Mouse (Mus musculus): ENCODE results near the gene Dydc2. TPM values are rescaled to one million over a fixed set of nuclear protein-coding genes. Genes with fewer than 3 reads are reported as not detected.
"Not testable (repeated sequence)": the region's sequence is repeated elsewhere in the genome, so short reads cannot be mapped to it uniquely, and the experiment has no call there.

The Dydc2 gene
- total RNA-seq (2021): not detected

- DNase-seq: no peak
- intact Hi-C loops (cut with DNase I): no loop called here
These were observed at the start of gene Dydc2 for GRCm38 (mm10) chr14:41069108-41069507. Dydc2 (minus strand) TSS chr14:41069208.

- no peak for DNase-seq
These were observed 47.3 kb upstream of the Dydc2 start for GRCm38 (mm10) chr14:41116271-41116670.

GRCm38 (mm10) chr14:41112944-41113343 is 43.9 kb upstream of the Dydc2 start:
- intact Hi-C loops (cut with DNase I): no loop called here
- no peak for DNase-seq

More at GRCm38 (mm10) chr14:41116271-41116670, 47.3 kb upstream of the Dydc2 start:
- intact Hi-C loops (cut with DNase I): no loop called here

DNA sequence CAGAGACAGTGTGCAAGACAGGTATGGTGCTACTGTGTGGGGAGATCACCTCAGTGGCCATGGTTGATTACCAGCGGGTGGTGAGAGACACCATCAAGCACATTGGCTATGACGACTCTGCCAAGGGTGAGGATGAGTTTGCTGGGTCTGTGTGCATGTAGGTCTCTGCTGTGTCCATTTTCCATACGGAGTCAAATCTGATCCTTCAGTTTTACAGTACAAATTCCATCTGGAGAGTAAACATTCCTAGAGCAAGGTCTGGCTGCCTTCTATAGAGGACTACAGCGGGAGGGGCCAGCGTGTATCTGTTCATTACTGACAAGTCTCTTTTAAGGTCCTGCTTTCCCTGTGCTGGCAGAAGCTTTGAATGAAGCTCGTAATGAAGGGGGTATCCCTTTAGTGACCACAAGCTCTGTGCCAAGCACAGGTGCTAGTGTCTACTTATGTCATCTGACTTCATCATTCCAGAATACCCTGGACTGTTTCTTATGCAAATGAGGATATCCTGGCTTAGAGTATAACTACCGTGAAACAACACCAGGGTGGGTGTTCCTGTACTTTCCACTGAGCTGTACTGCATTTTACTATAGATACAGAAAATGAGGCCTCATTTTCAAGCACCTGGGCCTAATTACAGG is 42.1 kb upstream of the Dydc2 start:
- no peak for DNase-seq
- intact Hi-C loops (cut with DNase I): no loop called here

GRCm38 (mm10) chr14:41104853-41105444 is 35.9 kb upstream of the Dydc2 start, which contains the start of gene Mat1a:
Mat1a (plus strand) TSS chr14:41105035.
- DNase-seq: no peak
- intact Hi-C loops (cut with DNase I): no loop called here

DNA sequence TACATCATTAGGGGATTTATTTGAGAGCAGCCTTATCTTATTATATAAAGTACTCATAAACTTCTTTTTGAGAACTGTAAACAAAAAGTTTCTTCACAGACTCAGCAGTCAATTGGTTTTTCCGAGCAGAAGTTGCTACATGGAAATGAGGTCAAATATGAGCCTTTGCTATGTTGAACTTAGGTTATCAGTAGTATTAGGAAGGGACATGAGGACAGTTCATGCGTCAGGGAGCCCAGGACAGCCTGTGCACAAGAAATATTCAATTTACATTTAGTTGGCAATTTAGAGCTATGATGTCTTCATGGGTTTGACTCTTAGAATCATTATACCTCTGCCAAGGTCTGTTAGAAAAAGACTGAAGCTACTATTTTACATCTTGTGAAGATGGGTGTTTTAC is 33.3 kb upstream of the Dydc2 start:
- DNase-seq: no peak
- intact Hi-C loops (cut with DNase I): no loop called here

DNA sequence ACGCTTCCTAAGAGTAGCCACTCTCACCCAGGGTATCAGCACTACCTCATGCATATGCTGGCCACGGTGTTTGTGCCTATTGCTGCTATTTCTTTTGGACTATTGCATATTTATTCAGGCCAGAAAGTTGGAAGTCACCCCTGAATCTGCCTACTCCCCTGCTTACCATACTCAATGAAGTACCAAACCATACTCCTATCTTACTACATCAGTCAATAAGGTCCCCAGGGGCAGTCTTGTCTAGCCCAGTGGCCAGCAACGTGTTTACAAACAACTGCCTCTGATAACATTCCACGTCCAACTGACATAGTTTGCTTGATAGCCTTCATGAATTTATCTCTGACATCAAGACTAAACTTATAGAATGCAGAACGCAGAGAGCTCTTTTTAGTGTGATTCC is 32.2 kb upstream of the Dydc2 start:
- DNase-seq: no peak
- intact Hi-C loops (cut with DNase I): no loop called here

DNA sequence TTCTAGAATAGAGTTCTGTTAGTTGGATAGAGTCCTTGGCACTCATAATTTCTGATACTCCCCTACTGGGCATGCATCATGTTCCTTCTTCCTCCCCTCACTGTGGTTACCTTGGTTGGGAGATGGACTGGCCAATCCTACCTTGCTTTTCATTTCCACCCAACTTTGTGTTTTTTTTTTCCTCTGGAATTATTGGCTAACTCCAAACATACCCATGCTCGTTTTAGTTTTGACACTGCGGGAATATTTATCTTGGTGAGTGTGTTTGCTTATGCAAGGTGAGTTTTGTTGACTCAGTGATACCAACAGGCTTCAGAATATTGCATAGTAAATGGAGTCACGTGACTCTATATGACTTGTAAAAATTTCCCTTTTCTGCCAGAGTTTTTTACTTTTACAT is 31.7 kb upstream of the Dydc2 start:
- intact Hi-C loops (cut with DNase I): no loop called here
- no peak for DNase-seq

GRCm38 (mm10) chr14:41098726-41099125 is 29.7 kb upstream of the Dydc2 start:
- intact Hi-C loops (cut with DNase I): no loop called here
- no peak for DNase-seq

- DNase-seq: no peak
- intact Hi-C loops (cut with DNase I): no loop called here
These were observed 27.4 kb upstream of the Dydc2 start for GRCm38 (mm10) chr14:41096296-41096860.

- DNase-seq: no peak
- intact Hi-C loops (cut with DNase I): loop anchor here (2.0 kb wide), 1 partner anchor 69 kb away; no protein-coding TSS in a partner anchor
These were observed 25.1 kb upstream of the Dydc2 start for GRCm38 (mm10) chr14:41094114-41094513.

DNA sequence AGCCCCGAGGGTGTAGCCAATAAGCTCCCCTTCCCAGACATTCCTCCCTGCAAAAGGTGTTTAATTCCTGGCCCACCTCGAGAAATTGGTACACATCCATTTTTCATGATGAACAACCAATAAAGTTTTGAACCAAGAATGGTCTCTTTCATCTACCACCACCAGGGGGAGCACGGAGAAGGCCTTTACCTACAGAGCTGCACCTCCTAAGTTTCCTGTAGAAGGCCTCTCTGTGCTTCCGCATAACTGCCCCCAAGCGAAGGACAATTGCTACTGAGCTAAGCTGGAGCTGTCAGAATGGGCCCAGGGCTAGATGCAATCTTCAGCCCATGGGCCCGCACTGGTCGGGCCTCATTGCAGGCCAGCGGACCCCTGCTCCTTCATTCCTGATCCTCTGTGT is 21.8 kb upstream of the Dydc2 start:
- intact Hi-C loops (cut with DNase I): no loop called here
- DNase-seq: peak; percentile 3 to 5

DNA sequence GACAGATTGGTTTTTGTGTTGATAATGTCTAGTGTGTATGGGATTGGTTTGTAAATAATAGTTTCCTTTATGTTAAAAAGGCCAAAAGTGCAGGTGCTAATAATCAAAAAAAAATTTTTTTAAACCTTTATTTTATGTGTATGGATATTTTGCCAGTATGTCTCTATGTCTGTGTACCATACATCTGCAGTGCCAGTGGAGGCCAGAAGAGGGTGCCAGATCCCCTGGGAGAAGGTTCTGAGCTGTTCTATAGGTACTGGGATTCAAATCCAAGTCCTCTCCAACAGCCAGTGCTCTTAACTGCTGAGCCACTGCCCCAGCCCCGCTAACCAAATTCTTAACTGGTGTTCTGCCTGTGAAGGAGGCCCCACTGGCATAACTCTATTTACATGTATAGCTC is 18.5 kb upstream of the Dydc2 start:
- DNase-seq: no peak
- intact Hi-C loops (cut with DNase I): no loop called here

DNA sequence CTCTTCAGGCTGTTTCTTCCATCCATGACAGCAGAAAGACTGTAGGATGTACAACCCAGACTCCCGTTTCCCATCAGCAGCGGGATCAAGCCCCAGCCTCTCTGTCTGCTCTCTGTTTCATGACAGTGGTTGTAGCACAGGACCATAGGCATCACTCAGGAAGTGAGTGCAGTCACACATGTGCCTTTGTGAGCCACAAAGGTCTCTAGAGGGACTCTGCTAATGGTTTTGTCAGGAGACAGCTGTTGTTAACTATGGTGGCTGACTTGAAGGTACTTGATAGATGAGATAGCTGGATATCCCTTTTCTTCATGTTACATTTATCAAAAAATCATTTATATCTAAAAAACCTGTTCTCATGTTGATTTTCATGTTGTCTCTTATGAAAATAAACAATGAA is 13.4 kb upstream of the Dydc2 start:
- intact Hi-C loops (cut with DNase I): no loop called here
- DNase-seq: no peak

GRCm38 (mm10) chr14:41072944-41073275 is 3.9 kb upstream of the Dydc2 start:
- intact Hi-C loops (cut with DNase I): no loop called here
- no peak for DNase-seq

- intact Hi-C loops (cut with DNase I): no loop called here
- peak; percentile 24 to 46 for DNase-seq
These were observed 3.4 kb upstream of the Dydc2 start, which contains the start of gene Dydc1 for GRCm38 (mm10) chr14:41072229-41072943. Dydc1 (plus strand) TSS chr14:41072911.

DNA sequence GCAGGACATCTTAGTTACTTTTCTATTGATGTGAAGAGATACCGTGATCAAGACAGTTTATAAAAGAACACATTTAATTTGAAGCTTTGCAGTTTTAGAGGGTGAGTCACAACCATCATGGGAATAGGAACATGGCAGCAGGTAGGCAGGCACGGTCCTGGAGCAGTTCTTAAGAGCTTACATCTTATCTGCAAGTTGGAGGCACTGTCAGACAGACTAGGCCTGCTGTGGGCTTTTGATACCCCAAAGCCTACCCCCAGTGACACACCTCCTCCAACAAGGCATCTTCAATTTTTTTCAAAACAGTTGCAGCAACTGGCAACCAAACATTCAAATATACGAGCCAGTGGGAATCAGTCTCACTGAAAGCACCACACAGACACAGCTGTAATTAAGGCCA is 1.3 kb upstream of the Dydc2 start:
- intact Hi-C loops (cut with DNase I): no loop called here
- DNase-seq: no peak

GRCm38 (mm10) chr14:41066416-41066815 is 2.6 kb downstream of the Dydc2 start:
- DNase-seq: no peak
- intact Hi-C loops (cut with DNase I): no loop called here

- intact Hi-C loops (cut with DNase I): no loop called here
- DNase-seq: no peak
These were observed 3.8 kb downstream of the Dydc2 start for GRCm38 (mm10) chr14:41065168-41065567.

GRCm38 (mm10) chr14:41053190-41053589 is 15.8 kb downstream of the Dydc2 start:
- intact Hi-C loops (cut with DNase I); DNase-seq: not testable (repeated sequence)

GRCm38 (mm10) chr14:41052481-41052880 is 16.5 kb downstream of the Dydc2 start:
- no peak for DNase-seq
- intact Hi-C loops (cut with DNase I): no loop called here

DNA sequence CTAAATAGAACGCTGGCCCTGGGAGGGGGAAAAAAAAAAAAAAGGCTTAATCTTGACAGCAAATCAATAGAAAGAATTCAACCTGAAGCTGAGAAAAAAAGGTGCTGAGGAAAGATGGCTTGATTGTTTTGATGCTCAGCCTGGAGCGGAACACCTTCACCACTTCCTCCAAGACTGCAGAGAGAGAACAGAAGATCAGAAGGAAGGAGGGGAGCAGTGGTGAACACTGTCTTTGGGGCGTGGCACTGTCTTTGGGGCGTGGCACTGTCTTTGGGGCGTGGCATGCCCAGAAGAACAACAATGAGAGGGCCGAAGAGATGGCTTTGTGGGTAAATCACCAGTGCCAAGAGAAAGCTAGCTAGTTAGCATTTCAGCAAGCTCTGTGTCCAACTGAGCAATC is 18.5 kb downstream of the Dydc2 start:
- no peak for DNase-seq
- intact Hi-C loops (cut with DNase I): no loop called here

All from heart, postnatal 36 days (tissue).